Mouse (Mus musculus): ENCODE data around the gene Tnfrsf19. TPM values are rescaled to one million over a fixed set of nuclear protein-coding genes. Genes with fewer than 3 reads are reported as not detected.

The Tnfrsf19 gene
- polyA plus RNA-seq, 2 experiments from 2014 or later, result not detected

DNA sequence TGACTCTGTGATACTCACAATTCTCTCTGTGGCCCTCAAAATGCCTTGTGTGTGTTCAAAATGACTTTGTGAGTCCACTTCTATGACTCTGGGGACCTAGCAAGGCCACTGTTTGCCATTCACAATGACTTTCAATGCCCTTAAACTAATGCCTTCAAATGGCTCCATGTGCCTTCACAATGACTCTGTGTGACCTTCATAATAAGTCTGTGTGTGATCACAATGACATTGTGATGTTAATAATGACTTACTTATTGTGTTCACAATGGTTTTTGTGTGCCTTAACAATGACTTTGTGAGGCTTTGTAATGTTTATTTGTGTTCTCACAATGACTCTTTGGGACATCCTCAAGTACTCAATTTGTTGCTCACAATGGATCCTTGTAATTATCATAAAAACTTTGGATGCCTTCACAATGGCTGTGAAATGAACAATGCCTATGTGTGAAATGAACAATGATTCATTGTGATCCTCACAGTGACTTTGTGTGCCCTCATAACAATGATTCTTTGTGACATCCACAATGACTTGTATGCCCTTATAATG is 88.6 kb downstream of the Tnfrsf19 start:
- no peak for ATAC-seq

DNA sequence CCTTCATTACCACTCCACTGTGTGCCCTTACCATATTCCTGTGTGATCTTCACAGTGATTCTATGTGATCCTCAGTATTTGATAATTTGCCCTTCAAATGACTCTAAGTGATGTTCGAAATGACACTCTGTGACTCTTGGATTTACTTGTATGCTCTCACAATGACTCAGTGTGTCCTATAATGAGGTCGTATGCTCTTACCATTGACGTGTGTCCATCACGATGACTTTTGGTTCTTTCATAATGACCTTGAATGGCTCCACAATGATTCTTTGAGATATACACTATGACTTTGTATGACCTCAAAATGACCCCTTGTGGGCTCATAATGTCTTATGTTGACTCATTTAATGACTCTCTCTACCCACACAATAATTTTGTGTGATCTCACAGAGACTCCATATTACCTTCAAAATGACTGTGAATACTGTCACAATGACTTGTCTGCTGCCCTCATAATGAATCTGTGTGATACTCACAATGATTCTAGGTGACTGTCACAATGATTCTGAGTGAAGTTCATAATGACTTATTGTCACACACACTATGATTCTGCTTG is 108.7 kb downstream of the Tnfrsf19 start:
- ATAC-seq, result no peak

DNA sequence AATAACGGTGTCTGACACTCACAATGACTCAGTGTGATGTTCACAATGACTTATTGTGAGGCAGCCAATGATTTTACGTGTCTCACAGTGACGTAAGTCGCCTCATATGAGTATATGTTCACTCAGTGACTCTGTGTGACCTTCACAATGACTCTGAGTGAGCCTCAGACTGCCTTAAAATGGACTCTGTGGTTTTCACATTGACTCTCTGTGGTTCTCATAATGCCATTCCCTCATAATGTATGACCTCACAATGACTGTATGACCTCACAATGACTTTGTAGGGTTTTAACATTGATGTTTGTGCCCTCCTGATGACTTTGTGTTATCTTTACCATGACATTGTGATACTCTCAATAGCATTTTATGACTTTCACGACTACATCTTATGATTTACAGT is 110.6 kb downstream of the Tnfrsf19 start:
- no peak for ATAC-seq

DNA sequence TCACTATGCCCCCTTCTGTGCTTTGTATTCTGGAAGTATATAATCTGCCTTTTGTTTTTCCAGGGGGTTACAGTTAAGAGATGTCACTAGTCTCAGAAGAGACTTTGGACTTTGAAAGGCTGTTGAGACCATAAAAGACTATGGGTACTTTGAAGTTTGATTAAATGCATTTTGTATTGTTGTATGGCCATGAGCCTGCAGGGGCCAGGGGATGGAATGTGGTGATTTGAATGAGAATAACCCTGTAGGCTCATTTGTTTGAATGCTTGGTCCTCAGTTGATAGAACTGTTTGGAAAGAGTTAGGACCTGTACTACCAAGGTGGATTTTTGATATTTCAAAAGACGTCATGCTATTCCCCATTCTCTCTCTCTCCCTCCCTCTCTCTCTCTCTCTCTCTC is 120.3 kb downstream of the Tnfrsf19 start:
- no peak for ATAC-seq

DNA sequence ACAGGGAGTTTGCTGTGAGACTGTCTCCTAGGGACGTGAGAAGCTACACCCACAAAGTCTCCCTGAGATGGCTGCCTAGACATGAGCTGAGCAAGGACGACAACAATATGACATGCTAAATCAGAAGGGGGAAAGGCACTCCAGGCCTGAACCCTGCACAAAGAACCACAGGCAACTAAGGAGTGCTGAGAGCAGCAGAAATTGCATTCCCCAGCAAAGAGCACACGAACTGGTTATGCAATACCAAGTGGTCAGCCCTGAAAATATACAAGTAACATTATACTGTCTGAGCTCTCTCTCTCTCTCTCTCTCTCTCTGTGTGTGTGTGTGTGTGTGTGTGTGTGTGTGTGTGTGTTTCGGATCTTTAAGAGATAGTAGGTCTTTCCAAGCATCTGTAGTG is 129.6 kb downstream of the Tnfrsf19 start:
- no peak for ATAC-seq

Other genes with a start within 250 kb of the Tnfrsf19 start
- gene Sacs, start 92.0 kb upstream of the Tnfrsf19 start, polyA plus RNA-seq (2017; shearing (Covaris generic)), result 1 to 10 TPM; 5.3 to 6.2 TPM
- gene Sgcg, start 212.0 kb upstream of the Tnfrsf19 start, polyA plus RNA-seq (2017; shearing (Covaris generic)), result not detected